Mouse (Mus musculus): Measurements from ENCODE around the gene Htr2b.

Gene Htr2b

DNA sequence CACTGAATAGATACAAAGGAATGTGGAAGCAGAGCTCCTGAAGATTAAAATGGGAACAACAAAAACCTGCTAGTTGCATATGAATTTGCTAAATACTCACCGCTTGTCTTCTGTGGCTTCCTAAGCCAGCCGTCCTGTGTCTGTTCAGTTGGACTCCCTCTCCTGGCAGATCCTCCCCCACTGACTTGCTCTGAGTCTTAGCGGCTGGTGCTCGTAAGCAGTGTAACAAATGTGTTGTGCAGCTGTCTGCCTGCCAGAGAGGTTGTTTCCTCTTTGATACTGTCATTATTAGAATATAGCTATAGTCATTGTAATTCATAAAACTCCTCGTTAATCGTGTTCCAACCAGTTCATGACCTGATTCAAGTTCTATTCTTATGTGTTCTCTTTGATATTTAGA is at the start of gene Htr2b:
TSS of gene Htr2b (minus strand) at position 192 of the 400 bp plus-strand sequence.
- no peak for DNase-seq (ENCODE audit: low read depth, low spot score)

DNA sequence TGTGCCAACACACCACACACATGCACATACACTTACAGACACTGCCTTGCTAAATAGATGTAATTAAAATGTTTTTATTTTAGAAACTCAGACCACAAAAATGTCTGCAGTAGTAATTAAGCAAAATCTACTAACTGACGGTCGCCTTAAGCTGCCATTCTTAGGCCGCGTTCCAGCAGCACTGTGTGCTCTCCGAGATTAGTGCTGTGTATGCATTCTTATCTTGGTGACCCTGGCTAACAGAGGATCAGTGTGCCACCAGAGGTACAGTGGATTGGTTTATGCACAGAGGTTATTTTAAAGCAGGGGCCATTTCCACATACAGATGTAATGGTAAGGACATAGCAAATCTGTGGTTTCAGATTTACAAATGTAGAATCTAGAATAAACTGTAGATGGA is 49.3 kb upstream of the Htr2b start:
- no peak for DNase-seq (ENCODE audit: low read depth, low spot score)

DNA sequence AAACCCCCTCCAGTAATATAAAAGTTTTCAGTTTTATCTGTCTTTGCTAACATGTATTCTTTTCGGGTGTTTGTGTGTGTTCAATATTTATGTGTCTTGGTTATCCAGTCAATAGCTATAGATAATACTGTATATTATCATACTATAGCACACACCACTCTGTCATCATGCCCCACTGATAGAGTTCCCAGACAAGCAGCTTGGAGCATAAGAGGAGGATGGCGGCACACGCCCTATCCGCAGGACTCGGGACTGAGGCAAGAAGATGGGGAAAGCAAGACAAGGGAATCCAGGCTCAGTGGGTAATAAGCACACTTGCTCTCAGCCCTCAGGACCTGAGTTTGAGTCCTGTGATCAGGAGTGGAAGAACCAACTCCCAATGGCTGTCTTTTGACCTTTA is 48.7 kb upstream of the Htr2b start:
- no peak for DNase-seq (ENCODE audit: low read depth, low spot score)

DNA sequence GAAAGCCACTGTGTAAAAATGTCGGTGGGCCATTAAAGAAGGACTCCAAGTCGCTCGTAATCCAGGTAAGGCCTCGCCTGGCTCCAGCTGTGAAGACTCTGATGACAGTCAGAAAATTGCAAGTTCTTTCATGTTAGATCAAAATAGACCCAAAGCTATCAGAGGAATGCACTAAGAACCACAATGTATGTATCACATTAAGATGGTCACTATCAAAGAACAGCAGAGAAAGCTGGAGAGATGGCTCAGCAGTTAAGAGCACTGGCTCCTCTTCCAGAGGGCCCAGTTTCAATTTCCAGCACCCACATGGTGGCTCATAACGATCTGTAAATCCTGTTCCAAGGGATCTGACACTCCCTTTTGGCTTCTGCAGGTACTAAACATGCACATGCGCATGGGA is 48.3 kb upstream of the Htr2b start:
- DNase-seq (ENCODE audit: low read depth, low spot score) = no peak

DNA sequence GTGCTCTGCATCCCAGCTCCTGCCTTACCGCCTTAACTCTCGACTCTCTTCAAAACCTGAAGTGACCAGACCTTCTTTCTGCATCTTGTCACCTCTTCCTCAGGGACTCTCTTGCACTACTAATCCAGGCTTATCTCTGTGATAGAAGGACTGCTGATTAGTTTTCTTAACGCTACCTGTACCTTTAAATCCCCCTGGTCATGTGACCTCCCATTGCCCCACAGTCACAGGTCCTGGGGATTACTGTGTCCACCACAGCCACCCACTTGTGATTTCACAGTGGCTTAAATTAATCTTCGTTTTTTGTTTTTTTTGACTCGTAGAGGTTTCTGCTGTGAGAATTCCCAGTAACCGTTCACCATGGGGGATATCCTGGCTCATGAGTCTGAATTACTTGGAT is 44.8 kb upstream of the Htr2b start:
- DNase-seq (ENCODE audit: low read depth, low spot score) = no peak

DNA sequence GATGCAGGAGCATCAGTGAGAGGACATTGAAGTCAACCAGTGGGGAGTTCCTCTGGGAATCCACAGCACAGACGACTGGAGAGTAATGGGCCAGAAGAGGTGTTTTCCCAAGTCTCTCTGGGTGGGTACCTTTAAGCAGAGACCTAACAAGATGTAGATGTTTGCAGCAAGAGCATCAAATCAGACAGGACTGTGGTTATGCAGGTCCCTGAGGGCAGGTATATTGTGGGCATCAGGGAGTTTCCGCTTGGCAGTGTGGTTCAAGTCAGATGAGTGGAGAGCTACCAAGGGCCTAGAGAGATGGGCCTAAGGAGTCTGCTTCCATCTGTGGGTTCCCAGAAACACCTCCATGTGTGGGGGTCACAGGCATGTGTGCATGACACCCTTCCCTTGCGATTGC is 44.3 kb upstream of the Htr2b start:
- no peak for DNase-seq (ENCODE audit: low read depth, low spot score)

DNA sequence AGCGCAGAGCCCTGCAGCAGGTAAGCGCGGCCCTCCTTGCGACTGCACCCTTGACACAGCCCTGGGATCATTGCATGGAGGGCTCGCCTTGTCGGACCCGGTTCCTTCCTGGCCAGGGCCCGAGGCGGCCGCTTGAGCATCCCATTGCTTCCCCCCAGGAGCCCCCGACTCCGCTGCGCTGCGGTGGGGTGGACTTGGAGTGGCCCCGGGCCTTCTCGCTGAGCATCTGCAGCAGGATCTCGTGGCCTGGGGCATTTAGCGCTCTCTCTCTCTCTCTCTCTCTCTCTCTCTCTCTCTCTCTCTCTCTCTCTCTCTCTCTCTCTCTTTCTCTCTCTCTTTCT is 43.0 kb upstream of the Htr2b start:
- DNase-seq (ENCODE audit: low read depth, low spot score) = no peak

DNA sequence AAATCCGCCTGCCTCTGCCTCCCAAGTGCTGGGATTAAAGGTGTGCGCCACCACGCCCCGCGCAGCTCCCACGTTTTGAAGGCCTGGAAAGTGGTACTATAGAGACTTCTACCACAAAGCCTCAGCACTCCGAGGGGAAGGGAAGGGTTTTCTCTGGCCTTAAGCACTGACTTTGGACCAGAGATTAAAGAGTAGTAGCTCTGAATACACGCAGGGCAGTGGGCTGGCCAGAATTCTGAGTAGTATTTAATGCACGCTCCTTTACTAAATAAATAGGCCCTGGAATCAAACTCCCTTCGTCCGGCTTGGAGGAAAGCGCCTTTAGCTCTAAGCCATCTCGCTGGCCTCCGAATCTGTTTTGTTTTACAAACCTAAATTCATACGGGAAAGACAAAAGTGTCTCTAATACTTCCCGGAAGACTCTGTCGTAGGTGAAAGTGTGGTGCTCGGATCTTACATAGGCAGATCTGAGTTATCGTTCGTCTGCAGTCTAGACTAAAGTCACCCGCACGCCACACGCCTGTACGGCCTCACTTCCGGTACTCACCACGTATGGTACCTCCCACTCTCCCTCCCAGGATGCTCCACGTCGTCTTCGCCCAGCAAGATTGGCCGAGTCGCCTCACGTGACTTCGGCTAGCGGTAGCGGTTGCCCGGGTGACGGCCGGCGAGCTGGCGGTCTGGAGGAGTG is 42.5 kb upstream of the Htr2b start, which contains the start of gene Armc9:
TSS of gene Armc9 (plus strand) at position 648 of the 691 bp plus-strand sequence.
- DNase-seq (ENCODE audit: low read depth, low spot score) = peak; percentile 98

DNA sequence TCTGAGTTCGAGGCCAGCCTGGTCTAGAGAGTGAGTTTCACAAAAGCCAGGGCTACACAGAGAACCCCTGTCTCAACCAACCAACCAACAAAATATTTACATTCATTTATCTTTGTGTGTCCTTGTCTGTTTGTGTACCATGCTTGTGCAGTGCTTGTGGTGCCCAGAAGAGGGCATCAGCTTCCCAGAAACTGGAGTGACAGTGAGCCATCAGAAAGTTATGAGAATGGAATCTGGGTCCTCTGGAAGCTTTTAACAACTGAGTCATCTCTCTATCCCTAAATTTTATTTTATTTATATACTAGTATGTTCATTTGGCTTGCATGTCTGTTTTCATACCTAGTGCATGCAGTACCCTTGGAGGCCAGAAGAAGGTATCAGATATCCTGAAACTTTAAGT is 40.8 kb upstream of the Htr2b start:
- peak; percentile 45 for DNase-seq (ENCODE audit: low read depth, low spot score)

DNA sequence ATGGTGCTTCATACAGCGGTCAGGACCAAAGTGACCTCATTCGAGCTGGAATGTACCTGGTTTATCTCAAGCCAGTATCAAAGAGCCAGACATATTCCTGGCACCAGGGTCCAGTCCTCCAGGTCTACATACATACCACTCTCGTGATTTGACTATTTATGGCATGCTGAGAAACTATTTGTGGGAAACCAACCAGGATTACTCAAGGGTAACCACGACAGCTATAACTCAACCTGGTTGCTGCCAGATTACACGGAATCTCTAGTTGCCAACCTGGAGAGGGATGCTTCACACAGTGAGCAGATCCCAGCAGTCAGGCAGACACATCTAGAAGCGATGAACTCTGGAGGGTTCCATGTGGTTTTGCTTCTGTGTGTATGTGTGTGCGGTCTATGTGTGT is 39.6 kb upstream of the Htr2b start:
- peak; percentile 76 for DNase-seq (ENCODE audit: low read depth, low spot score)

DNA sequence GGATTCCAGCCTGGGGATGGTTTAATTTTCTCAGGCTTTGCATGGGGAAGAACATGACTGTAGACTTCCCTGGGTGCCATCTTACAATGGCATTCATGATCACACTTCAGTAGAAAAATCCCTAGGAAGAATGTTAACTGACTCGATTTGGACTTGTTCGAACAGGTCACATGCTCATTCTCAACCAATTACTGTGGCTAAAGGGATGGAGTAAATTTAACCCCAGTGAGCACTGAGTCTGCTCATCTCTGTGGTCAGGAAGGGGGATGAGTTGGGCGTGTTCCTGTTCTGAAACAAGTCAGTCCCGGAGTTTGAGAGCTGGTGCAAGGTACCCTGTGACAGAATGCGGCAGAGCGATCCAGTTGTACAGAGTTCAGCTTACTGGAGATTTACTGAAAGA is 39.2 kb upstream of the Htr2b start:
- peak; percentile 17 for DNase-seq (ENCODE audit: low read depth, low spot score)

DNA sequence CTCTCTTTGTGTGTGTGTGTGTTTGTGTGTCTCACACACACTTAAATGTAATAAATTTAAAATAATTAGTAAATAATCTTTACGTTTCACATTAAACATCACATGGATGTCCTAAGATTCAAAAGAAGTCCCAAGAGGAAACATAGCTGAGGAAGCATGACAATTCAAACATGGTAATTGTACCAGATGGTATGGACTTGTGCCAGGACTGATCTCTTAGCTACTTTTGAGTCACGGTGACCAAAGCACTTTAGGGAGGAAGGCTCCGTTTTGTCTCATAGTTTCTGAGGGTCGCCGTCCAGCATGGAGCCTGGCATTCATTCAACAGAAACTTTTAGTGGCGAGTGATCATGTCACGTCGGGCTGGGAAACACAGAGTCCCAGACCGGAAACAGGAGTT is 36.4 kb upstream of the Htr2b start:
- peak; percentile 82 for DNase-seq (ENCODE audit: low read depth, low spot score)

DNA sequence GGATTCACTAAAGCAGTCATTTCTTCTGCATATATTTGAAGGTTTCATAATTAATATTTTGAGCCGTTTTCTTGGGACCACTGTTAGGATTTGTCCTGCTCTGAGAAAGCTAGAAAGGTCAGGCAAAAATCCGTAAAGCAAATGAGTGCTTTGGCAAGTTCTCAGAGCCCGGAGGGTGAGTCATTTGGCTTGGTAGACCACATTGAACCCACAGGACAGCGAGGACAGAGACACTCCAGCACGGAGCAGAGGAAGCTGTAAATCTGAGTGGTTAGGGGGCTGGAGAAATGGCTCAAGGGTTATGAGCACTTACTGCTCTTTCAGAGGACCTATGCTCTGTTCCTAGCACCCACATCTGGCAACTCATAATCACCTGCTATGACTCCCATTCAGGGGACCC is 35.8 kb upstream of the Htr2b start:
- peak; percentile 95 for DNase-seq (ENCODE audit: low read depth, low spot score)

DNA sequence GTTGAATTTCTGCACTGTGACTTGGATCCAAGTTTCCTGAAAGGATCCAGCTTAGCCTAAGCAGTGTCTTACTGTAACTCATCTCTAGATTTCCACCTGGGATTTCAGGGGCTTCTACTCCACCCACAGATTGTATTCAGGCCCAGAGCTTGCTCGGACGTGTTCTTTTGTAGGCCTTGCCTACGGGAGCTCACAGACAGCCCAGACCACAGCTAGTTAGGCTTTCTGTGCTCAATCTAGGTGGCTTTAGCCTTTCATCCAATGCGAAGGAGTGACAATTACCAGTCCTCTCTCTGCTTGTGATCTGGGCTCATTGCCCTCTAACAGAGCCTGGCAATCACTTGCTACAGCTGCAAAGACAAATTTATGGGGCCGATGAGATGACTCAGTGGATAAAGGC is 34.5 kb upstream of the Htr2b start:
- DNase-seq (ENCODE audit: low read depth, low spot score) = peak; percentile 42

DNA sequence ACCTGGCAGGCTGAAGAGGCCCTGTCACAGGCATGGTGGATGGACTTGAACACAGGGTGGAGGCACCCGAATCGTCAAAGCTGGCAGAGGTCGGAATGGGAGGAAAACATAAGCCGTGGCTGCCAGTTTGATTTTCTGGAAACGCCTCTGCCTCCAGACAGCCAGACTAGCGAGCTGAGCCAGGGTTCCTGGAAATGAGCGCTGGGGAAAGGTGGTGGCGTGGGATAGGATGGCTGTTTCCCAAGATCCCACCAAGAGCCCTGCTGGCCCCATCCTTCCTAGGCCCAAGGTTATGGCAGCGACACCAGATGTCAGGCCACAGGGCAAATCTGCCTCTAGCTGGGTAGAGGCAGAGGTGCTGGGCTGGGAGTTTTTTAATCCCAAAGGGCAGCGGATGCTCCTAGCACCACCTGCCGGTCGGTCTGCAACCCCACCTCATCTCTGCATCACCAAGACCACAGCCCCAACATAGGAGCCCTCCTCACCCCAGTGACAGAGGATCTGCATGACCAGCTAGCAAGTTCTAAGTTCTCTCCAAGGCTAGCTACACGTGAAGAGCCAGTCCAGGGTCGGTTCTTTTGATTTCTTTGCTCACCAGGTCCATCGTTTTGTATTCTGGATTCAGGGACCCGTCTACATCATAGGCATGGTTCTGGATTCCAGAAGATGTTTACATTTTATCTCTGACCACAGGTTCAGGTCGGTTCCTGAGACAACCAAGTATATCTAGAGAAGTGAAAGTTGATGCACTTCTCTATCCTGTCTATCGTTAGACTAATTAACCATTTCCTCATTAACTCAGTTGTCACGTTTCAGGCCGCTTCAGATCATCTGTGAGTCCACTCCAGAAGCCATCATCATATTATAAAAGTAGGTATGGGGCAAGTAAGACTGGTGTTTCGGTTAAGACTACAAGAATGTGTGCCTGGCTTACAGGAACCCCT is 32.5 kb upstream of the Htr2b start:
- no peak for DNase-seq (ENCODE audit: low read depth, low spot score)

DNA sequence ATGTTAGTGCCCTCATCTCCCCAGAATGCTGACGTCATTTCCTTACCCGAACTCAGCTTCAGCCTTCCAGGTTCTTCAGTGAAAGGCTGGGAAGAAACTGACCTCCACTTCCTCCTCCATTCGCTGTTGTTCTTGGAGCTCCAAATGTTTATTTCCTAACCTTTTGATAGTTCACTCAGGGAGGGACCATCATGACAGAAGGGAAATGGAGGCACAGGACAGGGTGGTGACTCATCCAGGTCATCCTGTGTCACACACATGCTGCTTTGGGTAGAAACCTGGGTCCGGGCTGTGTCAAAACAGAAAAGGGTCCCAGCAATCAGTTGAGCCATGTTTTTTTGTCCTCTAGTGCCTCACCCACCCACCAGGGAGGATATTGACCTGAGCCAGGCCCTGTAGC is 31.4 kb upstream of the Htr2b start:
- DNase-seq (ENCODE audit: low read depth, low spot score) = no peak

DNA sequence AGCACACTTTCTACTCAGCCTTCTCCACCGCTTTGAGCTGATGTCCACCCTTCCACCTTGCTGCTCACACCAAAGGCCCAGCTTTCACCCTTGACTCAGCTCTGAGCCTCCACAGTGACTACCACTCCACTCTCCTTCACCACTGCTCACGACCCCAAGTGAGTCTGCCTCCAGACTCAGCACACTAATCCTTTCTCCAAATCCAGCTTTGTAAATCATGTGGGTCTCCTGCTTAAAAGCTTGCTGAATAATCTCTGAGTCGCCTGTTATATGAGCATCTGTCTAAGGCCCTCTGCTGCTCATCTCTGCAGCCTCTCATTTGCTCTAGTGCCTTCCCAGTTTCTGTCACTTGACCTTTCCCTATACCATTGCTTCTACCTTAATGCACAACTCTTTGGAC is 29.3 kb upstream of the Htr2b start:
- no peak for DNase-seq (ENCODE audit: low read depth, low spot score)

DNA sequence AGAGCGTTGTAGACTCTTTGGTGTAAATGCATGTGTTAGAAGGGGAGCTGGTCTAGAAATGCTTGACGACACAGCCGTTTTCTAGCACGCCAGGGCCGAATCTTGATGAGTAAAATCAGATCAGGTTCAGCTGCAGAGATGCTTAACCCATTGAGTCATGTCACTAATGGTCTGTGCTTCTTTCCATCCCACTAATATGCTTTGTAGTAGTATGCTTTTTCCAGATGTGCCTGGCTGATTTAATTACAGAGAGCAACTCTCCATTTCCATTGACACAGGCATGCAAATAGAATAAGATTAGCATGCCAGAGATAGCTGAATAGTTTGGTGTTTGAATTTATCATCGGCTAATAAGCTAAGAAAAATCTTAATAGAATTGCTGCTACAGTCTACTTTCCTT is 23.5 kb upstream of the Htr2b start:
- no peak for DNase-seq (ENCODE audit: low read depth, low spot score)

DNA sequence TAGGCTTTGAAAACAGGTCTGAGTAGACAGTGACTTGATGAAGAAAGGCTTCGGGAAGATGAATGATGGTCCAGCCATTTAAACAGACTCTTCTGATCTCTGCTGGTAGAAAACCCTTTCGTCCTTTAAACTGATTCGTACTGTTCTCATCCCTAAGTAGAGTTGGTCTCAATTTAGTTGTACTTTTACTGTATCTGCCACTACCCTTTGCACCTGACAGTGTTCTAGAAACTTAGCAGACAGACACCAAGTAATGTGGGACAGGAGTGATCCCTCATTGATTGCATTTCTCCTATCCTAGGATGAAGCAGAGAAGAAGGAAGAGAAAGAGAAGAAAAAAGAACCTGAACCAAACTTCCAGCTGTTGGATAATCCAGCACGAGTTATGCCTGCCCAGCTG is 21.6 kb upstream of the Htr2b start, which contains the start of gene Gm21972:
TSS of gene Gm21972 (plus strand) at position 301 of the 400 bp plus-strand sequence.
- no peak for DNase-seq (ENCODE audit: low read depth, low spot score)

DNA sequence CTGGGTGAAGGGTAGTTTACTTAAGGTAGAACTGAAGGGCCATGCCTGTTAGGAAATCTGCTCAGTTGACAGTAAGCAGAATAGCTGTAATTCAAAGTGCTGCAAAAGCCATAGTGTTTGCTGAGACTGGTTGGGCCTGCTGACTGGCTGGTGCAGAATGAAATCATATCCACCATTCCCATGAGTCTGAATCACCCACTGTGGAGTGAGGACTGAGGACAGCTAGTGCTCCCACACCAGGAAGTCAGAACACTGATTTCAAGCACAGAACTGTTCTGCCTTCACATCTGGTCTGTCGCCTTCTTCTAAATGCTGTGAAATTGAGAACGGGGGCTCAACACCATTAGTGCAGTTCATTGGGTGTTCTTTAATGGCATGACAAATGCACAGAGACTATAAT is 14.3 kb upstream of the Htr2b start:
- no peak for DNase-seq (ENCODE audit: low read depth, low spot score)

DNA sequence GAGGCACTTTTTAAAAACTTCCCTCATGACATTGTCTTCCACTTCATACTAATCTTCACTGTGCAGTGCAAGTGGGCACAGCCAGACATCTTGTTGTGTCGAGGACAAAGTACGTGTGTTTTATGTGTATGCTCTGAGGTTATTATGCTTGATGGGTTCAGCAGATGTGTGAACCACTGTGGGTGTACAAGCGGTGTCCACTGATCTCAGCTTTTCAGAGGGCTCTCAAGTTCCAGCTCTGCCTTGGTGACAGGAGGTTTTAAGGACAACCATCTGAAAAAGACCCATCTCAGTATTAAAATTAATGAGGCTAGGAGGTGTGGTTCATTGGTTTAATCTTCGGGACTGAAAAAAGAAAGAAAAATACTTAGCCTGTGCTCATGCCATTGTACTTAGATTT is 7.8 kb upstream of the Htr2b start:
- no peak for DNase-seq (ENCODE audit: low read depth, low spot score)

DNA sequence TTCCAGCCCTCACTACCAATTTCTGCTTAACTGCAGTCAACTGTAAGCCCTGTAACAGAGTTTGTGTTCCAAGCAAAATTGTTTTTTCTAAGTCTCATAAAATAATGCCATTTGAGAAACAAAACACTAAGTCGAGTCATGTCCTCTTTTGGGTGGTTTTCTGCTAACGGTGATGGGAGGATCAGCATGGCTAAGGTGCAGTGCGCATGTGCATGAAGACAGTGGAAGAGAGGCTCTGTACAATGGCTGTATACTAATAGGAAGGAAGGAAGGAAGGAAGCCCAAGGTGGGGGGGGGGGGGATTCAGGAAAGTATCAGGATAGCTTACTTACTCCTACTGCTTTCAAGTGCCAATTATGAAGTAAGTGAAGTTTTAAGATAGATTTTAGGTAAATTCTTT is 2.4 kb upstream of the Htr2b start:
- DNase-seq (ENCODE audit: low read depth, low spot score) = no peak

DNA sequence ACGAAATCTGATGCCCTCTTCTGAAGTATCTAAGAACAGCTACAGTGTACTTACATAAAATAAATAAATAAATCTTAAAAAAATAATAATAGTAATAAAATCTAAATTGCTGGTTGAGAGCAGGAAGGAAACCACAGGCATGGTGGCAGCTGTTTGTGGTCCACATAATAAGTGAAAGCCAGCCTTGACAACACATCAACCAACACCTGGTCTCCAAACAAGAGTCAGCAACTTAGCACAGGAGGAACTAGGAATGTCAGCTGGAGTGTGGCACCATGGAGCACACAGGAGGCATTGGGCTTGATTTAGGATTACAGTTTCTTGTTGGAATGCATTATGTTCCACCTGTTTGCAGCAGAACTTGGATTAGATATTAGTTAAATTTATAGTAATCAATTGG is 6.7 kb downstream of the Htr2b start:
- no peak for DNase-seq (ENCODE audit: low read depth, low spot score)

Data from 3T3-L1 (cell line).